Mouse (Mus musculus): ENCODE data around the gene Gm5678.
"Not testable (repeated sequence)": the region's sequence is repeated elsewhere in the genome, so short reads cannot be mapped to it uniquely, and the experiment has no call there.

Gene Gm5678

GRCm38 (mm10) chr16:93608731-93609130 lies 19.2 kb upstream of the Gm5678 start:
- no peak for DNase-seq

- DNase-seq: no peak
These were observed 18.1 kb upstream of the Gm5678 start for GRCm38 (mm10) chr16:93609796-93610195.

DNA sequence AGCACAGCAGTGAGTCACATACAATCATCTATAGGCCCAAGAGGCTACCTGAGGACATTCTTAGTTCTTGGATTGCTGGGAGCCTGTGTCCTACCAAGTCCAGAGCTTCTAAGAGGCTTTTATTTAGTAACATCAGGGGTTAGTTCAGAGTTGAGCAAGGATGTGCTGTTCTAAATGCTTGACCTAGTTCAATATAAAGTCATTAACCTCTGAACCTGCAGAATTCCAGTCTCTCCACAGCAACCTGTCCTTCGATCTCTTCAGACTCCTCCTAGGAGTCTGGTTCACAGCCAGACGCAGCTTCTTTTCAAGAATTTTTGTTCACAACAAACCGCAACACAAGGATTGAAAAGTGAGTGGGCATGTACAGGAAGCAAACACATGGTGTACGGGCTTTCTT lies 16.9 kb upstream of the Gm5678 start:
- no peak for DNase-seq

DNA sequence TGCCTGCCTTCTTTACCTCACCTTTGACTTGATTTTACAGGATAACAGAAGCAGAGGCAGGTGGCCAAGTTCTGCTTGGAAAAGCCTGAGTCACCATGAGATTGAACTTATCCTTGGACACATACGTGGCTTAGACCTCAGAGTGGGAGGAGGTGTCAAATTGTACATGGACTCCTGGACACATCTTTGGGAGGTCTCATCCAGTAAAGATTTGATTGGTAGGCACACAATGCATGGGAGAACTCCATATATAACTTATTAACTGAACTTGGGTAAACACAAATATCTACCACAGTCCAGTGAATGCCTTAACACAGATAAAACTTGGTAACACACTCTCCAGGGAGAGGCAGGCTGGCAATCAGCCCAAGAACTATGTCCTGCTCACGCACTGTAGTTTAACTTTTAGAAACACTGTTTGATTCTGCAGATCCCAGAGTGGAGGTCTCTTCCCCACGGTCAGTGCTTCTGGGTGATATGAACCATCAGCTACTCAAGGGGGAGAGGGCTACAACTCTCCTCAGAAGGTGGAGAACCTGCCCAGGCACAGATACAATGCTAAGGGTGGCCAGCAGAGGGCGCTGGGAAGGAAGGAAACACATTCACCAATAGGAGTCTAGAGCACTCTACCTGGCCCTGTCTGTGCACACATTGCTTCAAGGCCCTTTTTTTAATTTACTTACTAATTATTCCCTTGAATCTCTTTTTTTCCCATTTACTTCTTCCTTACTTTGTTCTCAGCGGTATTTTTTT lies 12.6 kb upstream of the Gm5678 start:
- peak; percentile 47 for DNase-seq

DNA sequence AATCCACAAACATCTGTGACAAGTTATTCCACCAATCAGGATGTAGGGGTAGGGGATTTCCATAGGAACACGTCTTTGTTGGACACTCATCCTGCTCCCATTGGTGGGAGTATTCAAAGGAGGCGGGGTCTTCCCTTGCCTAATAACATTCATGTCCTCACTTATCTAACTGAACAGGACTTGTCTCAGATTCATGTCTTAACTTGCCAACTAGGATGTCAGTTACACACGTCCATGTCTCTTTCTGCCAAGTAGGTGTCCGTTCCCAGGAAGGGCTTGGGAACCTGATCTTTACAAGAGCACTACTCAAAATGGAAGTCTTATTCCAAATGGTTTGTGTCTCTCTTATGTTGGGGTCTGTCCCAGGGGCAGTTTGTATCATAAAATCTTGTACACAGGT lies 4.1 kb upstream of the Gm5678 start:
- DNase-seq: not testable (repeated sequence)

DNA sequence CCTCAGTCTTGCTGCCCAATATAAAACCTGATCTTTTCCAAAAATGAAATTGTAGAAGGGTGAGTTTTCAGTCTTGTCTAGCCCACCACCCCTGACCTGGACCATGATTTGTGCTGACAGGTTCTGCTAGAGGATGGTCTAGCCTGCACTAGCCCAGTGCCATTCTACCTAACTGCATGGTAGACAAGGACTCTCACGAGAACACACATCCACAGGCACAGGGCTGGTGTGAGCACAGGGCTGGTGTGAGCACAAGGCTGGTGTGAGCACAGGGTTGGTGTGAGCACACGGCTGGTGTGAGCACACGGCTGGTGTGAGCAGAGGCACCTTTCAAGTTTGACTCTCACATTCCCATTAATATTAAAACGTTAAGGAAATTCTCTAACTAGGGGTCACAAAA lies 3.2 kb upstream of the Gm5678 start:
- no peak for DNase-seq

DNA sequence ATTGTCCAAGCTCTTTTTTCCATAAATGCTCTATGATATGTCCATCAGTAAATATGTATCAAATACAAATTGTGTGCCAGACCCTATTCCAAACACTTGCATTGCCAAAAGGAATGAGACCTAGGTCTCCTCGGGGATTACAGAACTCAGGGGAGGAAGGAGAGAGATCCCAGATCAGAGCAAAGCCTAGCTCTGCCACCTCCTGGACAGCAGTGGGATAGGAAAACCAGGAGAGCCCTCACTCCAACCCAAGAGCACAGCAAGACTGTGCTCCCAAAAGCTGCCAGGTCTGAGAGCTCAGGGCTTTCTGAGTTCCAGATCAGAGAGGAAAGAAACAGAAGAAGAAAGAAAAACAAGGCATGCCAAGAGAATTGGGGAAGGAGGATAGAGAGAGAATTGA lies 1.2 kb upstream of the Gm5678 start:
- no peak for DNase-seq

- no peak for DNase-seq
These were observed 16.1 kb downstream of the Gm5678 start for GRCm38 (mm10) chr16:93644006-93644405.

GRCm38 (mm10) chr16:93648441-93649183 lies 20.7 kb downstream of the Gm5678 start:
- DNase-seq: no peak

- no peak for DNase-seq
These were observed 40.1 kb downstream of the Gm5678 start for GRCm38 (mm10) chr16:93667976-93668375.

DNA sequence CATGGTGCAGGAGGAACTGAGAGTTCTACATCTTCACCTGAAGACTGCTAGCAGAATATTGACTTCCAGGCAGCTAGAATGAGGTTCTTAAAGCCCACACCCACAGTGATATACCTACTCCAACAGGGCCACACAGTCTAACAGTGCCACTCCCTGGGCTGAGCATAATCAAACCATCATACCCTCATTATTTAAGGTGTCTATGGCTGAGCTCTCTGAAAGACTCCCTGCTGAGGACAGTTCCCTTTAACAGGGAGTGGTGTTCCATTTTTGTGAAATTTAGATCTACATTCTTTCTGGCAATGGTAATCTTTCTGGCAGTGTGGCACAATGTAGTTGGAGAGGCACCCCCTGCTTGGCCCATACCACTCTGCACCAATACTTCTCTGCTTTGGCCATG lies 41.6 kb downstream of the Gm5678 start:
- no peak for DNase-seq

DNA sequence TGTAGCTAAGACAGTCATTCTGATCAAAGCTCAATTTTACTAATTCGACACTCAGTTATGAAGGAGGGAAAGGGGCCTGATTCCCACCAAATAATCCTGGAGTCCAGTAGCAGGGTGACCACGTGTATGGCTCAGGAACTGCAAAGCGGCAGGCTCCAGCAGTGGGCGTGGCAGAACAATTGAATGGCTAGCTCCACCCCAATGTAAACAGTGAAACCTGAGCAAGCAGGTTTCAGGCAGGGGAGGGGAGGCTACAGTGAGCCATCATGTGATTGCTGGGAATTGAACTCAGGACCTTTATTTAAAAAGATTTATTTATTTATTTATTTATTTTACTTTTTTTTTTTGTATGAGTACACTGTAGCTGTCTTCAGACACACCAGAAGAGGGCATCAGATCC lies 42.6 kb downstream of the Gm5678 start:
- DNase-seq: not testable (repeated sequence)

DNA sequence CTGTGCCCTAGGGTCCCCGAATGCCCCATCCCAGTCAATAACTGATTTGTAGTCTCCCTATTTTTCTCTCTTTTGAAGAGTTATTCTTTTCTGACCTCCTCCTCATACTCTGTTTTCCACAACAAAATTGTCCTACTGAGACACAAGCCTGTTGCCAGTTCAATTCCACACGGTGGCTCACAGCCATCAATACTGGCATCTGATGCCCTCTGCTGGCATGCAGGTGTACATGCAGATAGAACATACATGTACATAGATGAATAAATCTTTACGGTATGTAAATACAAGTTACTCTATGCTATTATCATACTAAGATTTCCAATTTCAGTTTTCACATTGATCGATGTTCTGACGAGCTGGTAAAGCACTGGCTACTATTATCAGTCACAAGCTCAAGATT lies 43.2 kb downstream of the Gm5678 start:
- DNase-seq: no peak

DNA sequence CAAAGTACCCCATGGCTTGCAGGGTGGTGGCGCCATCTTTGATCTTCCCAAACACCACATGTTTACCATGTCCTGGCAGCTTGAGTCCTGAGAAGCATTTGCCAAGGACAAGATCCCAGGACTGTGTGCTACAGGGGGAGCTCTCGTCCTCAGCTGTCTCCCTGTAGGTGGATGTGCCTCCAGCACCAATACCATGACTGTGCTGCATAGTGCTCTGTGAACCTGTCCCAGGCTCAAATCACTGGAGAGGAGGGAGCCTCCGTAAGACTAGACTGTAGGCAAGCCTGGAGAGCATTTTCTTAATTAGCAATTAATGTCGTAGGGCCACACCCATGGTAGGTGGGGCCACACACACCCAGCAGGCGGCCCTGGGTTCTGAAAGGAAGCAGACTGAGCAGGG lies 48.5 kb downstream of the Gm5678 start:
- no peak for DNase-seq

DNA sequence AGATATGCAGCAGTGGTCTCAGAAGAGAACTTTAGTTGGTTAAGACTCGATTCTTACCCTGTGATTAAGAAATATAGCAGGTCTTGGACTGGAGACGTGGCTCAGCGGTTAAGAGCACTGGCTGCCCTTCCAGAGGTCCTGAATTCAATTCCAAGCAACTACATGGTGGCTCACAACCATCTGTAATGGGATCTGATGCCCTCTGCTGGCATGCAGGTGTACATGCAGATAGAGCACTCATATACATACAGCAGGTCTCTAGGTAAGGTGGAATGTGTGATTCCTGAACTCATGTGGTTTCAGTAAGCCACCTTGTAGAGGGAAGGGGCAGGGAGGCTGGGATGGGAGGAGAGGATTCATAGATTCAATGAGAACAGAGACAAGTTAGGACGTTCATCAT lies 50.3 kb downstream of the Gm5678 start:
- no peak for DNase-seq

GRCm38 (mm10) chr16:93679165-93679564 lies 51.3 kb downstream of the Gm5678 start:
- no peak for DNase-seq

Data from cerebellum, adult 11 months (tissue).